Mouse (Mus musculus): ENCODE results near the gene Zfp970.
A peak's percentile ranks its signal among the peaks of the same experiment; 100 is the strongest.
"Not testable (repeated sequence)": the region's sequence is repeated elsewhere in the genome, so short reads cannot be mapped to it uniquely, and the experiment has no call there.

The Zfp970 gene

DNA sequence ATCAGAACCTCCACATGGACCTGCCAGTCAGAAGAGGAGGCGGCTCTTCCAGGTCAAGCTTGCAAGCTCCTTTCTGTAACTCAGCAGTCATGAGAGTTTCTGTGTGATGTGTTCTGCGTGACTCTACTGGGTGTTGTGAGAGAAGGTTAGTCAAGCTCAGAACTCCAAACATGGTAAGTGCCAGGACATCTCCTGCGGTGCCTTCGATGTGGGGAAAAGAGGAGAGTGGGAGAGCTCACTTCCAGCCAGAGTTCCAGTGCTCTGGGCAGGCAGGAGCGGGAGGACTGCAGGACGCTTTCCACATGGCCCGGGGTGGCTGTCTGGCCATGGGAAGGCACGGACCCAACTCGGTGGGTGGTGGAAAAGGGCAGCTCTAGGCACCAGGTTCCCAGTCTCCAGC, at the start of gene Zfp970:
Gene Zfp970, plus strand, starts transcription at position 58 of the 400 bp plus-strand sequence.
- not testable (repeated sequence) for DNase-seq (ENCODE audit: low spot score)

DNA sequence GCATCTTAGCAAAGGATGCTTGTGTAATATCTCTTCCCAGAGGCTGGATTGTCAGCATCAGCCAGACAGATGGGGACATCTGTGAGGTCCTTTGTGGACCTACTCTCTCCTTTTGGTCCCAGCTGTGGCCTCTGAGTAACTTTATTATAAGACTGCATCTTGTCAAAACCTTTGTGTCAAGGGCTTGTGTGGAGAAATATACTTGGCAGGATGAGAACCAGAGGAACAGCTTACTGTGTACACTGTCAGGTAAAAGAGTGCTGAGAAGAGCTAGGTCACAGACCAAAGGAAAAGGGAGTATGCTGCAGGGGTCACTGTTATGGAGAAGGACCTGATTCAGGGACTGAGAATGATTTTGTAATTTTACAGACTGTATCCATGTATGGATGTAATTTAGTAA, 3.7 kb downstream of the Zfp970 start:
- not testable (repeated sequence) for DNase-seq (ENCODE audit: low spot score)

DNA sequence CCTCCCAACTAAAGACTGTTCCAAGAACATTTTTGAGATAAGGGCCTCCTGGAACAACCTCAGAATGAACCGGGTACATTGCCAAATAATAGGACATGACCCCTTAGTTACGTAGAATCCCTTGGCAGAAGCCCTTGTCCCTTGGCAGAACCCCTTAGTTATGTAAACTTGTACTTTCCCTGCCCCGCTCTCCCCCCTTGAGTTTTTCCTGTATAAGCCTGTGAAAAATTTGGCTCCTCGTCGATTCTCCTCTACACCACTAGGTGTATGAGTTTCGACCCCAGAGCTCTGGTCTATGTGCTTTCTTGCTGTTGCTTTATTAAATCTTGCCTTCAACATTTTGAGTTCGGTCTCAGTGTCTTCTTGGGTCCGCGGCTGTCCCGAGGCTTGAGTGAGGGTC, 7.7 kb downstream of the Zfp970 start:
- DNase-seq (ENCODE audit: low spot score), result not testable (repeated sequence)

DNA sequence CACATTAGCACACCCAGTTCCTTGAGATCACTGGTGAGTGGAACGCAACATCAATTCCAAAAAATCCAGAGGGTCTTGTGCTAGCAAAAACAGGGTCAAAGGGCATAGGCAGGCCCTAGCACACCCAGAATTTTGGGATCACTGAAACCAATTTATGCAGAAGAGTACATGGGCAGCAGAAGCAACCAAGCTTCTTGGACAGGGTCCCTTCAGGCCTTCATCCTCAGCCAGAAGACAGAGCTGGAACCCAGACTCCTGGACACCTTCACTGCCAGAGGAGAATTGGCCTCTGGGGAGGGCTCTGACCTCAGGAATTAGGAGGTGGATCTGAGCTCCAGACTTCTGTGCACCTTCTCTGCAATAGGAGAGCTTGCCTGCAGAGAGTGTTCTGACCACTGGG, 17.4 kb downstream of the Zfp970 start:
- DNase-seq (ENCODE audit: low spot score), result not testable (repeated sequence)

DNA sequence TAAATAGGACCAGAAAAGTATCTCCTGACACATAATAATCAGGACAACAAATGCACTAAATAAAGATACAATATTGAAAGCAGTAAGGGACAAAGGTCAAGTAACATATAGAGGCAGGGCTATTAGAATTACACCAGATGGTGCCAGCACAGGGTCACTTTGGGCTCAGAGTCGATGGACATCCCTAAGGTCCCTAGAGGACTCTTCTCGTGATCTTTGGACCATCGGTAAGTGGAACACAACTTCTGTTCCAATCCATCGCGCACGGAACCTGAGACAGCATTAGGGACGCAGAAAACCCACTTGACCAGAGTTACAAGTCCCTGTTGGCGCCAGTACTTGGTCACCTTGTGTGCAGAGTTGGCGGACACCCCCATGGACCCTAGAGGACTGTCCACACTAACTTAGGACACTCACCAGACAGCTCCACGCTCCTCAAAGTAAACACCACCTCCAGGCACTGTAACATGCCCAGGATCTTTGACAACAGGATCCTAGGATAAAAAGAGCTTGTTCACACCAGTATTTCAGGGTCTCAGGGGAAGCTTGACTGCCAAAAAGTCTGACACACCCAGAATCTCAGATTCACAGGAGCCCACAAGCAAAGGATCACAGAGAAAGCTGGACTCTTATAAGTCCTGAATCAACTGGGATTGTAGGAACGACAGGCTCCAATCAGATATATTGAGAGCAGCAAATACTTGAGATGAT, 18.9 kb downstream of the Zfp970 start:
- not testable (repeated sequence) for DNase-seq (ENCODE audit: low spot score)

DNA sequence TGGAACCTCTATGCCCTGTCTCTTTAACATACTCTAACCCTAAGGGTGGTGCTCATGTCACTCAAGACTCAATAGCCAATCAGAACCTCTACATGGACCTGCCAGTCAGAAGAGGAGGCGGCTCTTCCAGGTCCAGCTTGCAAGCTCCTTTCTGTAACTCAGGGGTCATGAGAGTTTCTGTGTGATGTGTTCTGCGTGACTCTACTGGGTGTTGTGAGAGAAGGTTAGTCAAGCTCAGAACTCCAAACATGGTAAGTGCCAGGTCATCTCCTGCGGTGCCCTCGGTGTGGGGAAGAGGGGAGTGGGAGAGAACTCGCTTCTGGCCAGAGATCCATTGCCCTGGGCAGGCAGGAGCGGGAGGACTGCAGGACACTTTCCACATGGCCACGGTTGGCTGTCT, 33.5 kb downstream of the Zfp970 start, which contains the start of gene Gm14403:
Gene Gm14403, plus strand, starts transcription at position 149 of the 400 bp plus-strand sequence.
- peak; percentile 55 for DNase-seq (ENCODE audit: low spot score)

DNA sequence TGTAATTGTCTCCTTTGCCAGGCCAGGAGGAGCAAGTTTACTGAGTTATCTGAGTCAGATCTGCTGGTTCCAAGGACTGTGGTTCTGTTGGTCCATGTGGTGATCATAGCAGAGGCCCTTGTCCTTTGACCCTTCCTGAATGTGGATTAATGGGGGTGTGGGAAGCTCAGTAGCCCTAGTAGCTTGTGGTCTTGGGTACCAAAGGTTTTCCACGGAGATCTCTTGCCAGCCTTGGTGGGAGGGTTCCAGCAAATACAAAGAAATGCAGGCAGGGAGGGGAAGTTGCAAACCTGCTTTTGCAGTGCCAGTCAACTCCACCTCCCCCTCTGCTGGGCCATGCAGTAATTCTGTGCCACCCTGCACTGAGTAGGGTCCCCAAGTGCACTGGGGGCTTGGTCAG, 34.6 kb downstream of the Zfp970 start:
- not testable (repeated sequence) for DNase-seq (ENCODE audit: low spot score)

DNA sequence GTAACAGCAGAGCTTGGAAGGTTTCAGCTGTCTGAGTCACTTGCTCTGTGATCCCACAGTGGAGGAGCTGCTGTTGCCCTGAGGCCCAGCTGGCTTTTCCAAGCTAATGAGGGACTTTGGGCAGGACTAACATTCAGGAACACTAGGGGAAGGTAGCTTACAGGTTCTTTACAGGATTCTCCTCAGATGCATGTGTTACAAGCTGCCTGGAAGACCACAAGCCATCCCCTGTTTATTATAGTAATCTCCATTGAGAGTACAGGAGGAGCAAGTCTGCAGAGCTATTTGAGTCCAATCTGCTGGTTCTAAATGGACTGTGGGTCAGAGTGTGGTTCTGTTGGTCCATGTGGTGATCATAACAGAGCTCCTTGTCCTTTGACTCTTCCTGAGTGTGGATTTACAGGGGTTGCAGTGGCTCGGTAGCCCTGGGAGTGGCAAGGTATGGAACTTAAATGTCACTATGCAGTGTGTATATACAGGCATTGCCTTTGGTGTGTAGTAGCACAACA, 40.7 kb downstream of the Zfp970 start:
- DNase-seq (ENCODE audit: low spot score), result not testable (repeated sequence)

DNA sequence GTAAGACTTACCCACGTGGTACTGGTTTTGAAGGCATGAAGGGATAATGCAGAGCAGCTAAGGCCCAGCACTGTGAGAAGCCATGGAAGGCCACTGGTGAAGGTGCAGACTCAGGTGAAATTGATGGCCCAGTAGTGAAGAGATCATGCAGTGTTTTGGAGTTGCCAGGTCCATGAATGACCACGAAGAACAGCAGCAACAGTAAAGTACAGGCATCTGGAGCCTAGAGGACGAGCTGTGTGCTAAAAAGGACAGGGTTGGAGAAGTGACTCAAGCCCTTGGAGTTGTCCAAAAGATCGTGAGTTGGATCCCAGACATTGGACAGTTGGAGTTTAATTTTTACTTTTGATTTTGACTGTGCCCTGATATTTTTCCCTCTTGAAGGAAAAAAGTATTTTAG, 46.8 kb downstream of the Zfp970 start:
- DNase-seq (ENCODE audit: low spot score), result not testable (repeated sequence)

DNA sequence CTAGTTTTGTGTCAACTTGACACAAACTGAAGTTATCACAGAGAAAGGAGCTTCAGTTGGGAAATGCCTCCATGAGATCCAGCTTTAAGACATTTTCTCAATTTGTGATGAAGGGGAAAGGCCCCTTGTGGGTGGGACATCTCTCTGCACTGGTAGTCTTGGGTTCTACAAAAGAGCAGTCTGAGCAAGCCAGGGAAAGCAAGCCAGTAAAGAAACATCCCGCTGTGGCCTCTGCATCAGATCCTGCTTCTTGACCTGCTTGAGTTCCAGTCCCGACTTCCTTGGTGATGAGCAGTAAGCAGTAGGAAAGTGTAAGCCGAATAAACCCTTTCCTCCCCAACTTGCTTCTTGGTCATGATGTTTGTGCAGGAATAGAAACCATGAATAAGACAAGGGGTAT, 47.4 kb downstream of the Zfp970 start:
- not testable (repeated sequence) for DNase-seq (ENCODE audit: low spot score)

DNA sequence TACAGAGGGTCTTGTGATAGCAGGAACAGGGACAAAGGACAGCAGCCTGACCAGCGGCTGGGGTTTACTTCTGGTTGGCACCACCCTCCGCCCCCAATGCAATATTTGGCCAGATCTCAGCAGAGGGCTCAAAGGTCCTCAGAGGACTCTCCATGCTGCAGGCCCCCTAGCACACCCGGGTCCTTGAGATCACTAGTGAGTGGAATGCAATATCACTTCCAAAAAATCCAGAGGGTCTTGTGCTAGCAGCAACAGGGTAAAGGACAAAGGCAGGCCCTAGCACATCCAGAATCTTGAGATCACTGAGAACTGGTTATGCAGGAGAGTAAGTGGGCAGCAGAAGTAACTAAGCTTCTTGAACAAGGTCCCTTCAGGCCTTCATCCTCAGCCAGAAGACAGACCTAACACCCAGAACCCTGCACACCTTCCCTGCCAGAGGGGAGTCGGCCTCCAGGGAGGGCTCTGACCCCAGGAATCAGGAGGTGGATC, 49.5 kb downstream of the Zfp970 start:
- DNase-seq (ENCODE audit: low spot score), result not testable (repeated sequence)

DNA sequence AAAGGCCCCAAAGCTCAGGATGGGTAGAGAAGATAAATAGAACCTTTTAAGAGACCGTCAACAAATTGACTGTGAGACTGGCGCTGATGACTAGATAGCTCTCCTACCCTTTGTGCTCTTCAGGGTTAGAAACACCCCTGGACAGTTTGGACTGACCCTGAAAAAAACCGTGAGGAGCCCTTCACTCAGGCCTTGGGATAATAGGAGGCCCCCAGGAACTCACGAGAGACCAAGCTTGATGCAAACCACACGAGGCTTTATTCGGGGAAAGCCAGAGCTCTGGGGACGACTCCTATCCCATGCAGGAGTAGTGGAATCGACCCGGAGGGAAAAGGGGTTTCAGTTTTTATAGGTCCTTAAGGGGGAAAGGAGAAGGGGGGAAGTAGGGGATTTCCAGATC, 53.2 kb downstream of the Zfp970 start:
- DNase-seq (ENCODE audit: low spot score), result not testable (repeated sequence)

DNA sequence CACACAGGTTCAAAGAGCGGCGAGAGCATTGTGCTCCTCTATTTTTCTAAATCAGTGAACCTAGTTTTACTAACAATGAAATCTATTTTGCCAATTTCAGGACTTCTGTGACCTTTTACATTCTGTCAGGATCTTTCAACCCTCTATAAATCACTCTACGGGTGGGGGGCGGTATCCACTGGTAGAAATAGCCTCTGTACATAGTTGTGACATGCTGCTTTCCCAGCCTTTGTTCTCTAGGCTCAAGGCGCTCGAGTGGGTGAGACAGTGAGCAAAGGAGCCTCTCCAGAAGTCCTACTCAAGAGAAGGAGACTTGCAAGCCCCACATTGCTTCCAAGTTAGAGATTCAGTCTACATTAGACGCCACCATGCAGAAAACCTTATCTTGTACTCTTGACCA, 53.8 kb downstream of the Zfp970 start:
- DNase-seq (ENCODE audit: low spot score), result not testable (repeated sequence)

DNA sequence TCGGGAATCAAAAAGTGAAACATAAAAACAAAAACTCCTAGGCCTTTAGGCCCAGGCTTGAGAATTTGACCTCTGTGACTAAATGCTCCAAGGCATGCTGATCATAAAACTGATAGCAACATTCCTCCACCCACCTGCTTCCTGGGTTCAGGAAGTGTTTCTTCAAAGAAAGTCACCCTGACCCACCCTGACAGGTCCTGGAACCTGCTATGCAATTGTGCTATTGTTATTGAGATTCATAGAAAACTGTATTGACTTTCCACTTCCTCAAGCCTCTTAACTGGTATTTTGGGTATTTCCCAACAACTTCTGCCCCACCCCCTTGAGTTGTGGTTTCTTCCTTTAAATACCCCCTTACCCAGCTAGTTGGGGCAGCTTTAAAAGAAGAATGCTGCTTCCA, 54.4 kb downstream of the Zfp970 start:
- not testable (repeated sequence) for DNase-seq (ENCODE audit: low spot score)

DNA sequence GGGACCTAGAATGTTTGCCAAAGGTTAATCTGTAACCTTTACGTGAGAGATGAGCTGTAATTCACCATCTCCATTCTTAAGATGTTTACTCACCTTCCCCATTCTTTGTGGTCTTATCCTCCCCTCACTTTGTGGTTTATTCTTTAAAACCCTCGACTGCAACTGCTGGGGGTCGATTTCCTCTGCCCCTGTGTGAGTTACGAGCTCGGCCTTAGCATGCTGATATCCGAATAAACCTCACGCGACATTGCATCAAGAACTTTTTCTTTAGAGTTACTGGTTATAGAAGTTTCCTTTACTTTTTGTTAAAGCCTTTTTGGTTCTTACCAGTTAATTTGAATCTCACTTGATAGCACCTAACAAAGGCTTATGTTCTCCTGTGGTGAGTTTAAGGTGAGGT, 55.5 kb downstream of the Zfp970 start:
- no peak for DNase-seq (ENCODE audit: low spot score)

DNA sequence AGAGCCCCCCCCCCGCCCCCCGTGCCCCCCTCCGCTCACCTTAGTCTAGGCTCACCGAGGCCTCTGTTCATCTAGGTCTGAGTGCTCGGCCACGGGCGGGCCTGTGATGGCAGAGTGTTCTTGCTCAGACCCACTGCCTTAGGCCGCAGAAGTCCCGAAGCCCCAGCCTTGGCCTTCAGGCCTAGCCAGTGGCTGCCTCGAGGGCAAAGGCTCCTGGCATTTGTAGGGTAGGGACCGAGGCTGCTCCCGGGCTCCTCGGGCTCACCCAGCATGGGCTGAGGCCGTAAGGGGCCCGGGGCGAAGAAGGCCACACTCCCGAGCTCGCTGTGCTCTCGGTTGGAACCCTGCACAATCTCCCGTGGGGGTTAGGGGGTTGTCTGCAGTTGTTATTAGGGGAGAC, 58.5 kb downstream of the Zfp970 start:
- no peak for DNase-seq (ENCODE audit: low spot score)

DNA sequence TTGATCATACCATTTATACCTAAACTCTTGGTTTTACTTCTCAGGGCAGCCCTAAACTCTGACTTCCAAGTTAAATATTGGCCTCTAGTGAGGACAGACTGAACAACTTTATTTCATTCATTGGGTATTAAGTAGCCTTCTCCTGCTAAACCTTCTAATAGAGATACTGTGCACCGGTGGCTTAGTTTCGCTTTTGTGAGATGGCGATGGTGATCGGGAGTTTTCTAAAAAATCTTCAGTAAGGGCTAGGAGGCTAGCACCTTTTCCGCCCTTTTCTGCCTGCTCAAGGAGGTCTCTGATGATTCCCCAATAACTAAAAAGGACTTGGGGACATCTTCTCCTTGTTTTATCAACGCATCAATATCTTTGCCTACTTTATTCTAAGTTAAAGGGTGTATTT, 59.1 kb downstream of the Zfp970 start:
- DNase-seq (ENCODE audit: low spot score), result not testable (repeated sequence)

DNA sequence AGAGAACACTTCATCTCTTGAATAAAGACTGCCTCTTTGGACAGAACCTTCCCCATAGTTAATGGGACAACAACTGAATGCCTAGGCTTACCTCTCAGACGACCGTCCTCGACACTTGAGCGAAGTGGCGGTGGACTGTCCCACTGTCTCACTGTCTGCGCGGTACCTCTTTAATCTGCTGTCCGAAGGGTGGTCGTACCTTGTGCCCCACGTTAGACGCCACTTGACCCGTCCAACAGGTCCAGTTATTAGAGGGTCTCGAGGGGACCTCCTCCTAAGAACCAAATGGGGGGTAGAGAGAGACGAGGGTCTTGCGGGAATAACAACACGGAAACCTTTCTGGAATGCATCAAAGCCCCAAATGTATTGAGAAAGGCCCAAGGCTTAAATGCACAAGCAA, 59.6 kb downstream of the Zfp970 start:
- DNase-seq (ENCODE audit: low spot score), result not testable (repeated sequence)

Data from layer of hippocampus, adult 11-12 months (tissue).